Mouse (Mus musculus): ENCODE results near the gene Grem1.

GRCm38 (mm10) chr2:113728581-113728980, 29.9 kb downstream of the Grem1 start:
- TF ChIP-seq CTCF (conservative IDR thresholded peaks at IDR 0.05; ENCODE audit: insufficient read depth, insufficient read length, low read depth, low read length) (no peak), POLR2A (IDR thresholded peaks at IDR 0.05; ENCODE audit: low read depth, low read length) (no peak)

All from kidney, adult 2 months (tissue).